Mouse (Mus musculus) CD8-positive naive resting alpha-beta T cell, adult 2 months (primary cell): ENCODE results near the gene Gm21750.
"Not testable (repeated sequence)": the region's sequence is repeated elsewhere in the genome, so short reads cannot be mapped to it uniquely, and the experiment has no call there.

Source experiments
- DNase-seq, 2 experiments: peaks; one replicate each; pipeline ENCODE4 v3.0.0; 2022; ENCODE audit warnings: low read depth in 2 of 2, low spot score in 2 of 2

Gm21750 gene

GRCm38 (mm10) chr14:73660925-73661324, at the start of gene Gm21750:
TSS of gene Gm21750 (plus strand) at chr14:73661225.
- DNase-seq = not testable (repeated sequence)

DNA sequence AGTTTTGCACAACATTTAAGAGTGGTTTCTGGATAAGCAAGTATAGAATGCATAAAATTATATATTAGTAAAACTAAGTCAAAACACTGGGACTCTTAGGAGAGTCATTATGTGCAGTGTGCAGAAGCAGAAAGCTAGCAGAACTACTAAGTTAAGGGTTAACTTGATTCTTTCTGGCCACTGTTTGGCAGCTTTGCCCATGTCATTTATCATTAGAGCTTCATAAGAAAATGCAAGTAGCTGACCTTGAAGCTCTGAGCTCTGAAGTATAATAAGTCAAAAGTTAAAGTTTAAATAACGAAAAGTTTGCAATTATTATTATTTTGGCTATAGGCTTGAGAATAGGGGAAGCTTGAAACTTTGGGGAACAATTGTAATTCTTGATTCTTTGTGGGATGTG, 46.1 kb upstream of the Gm21750 start:
- not testable (repeated sequence) for DNase-seq

DNA sequence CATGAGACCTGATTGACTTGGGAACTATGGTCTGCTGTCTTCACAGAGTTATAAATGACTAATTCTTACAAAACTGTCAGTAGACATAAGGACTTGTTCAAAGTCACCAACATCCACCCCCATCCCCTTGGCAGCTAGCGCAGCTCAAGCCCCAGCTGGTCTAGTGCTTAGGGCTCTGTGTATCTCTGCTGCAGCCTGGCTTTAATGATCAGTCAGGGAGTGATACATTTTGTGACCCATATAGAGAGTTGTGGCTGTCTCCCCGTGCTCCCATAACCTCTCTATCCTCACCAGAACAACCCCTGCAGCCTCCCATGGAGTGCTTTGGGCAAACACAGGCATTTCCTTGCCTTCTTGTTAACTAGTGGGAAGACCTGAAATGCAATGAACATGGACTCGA, 40.1 kb upstream of the Gm21750 start:
- no peak for DNase-seq

GRCm38 (mm10) chr14:73622988-73623387, 38.0 kb upstream of the Gm21750 start:
- DNase-seq = no peak

GRCm38 (mm10) chr14:73625469-73625868, 35.6 kb upstream of the Gm21750 start:
- no peak for DNase-seq

GRCm38 (mm10) chr14:73631511-73631910, 29.5 kb upstream of the Gm21750 start:
- DNase-seq = no peak

GRCm38 (mm10) chr14:73632648-73633263, 28.3 kb upstream of the Gm21750 start:
- DNase-seq = no peak

DNA sequence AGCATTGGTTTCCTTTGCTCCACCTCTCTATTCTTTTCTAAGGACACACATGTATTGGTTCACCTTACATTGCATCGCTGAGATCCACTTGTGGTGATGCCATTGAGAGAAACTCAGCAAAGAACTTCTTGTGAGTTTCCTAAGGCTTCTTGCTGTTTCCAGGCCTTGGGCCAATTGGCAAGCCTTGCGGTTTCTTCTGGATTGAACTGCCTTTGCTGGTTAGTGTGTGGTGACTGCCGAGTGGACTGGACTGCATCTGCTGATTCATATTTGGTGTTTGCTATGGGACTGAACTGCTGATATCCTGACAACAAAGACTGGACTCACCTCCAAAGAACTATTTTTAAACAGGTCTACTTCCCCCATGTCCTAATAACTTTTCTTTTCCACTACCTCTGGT, 26.7 kb upstream of the Gm21750 start:
- no peak for DNase-seq

GRCm38 (mm10) chr14:73637460-73637859, 23.6 kb upstream of the Gm21750 start:
- no peak for DNase-seq

- no peak for DNase-seq
Measured at GRCm38 (mm10) chr14:73650179-73650578, 10.8 kb upstream of the Gm21750 start.

GRCm38 (mm10) chr14:73670091-73670490, 9.1 kb downstream of the Gm21750 start:
- no peak for DNase-seq

GRCm38 (mm10) chr14:73687726-73688125, 26.7 kb downstream of the Gm21750 start:
- no peak for DNase-seq

DNA sequence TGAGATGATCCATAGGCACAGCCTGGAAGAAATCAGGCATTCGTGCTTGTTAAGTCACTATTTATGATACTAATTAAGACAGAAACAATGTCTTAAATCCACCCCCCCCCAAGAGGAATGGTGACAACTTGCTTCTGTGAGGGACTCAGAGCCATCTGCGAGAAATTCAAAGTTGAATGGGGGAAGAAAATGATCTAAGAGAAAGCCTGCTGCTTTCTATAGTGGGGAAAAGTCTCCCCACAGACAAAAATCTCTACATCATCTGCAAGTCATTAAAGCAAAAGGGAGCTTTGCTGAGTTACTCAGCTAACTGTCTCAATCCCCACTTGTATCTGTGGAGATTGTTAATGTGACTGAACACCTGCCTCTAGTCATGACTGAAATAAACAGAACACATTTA, 27.4 kb downstream of the Gm21750 start:
- DNase-seq = no peak

DNA sequence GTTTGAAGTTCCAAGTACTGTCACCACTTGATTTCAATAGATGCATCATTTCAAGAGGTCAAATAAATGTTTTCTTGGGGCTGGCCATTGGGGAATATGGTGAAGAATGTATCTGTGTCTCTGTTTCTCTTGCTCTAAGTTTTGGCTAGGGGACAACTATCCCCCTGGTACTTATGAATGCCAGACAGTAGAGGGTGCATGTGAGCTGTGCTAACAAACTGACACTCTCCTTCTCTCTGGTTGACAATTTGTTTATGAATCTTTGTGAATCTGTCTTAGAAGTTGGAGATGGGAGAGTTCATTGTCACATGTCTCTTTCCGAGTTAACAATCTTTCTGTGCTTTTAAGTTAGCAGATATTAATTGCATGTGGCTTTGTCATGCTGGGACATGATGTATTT, 39.2 kb downstream of the Gm21750 start:
- no peak for DNase-seq

- DNase-seq = no peak
Measured at GRCm38 (mm10) chr14:73709412-73710110, 48.5 kb downstream of the Gm21750 start.
